Mouse (Mus musculus): ENCODE measurements at regions not wholly inside any gene's neighbourhood (a gene's known extent, or its start where the extent isn't known, plus 50 kb on each side); places are given as distances from the start of the nearest gene placed in this dataset.

DNA sequence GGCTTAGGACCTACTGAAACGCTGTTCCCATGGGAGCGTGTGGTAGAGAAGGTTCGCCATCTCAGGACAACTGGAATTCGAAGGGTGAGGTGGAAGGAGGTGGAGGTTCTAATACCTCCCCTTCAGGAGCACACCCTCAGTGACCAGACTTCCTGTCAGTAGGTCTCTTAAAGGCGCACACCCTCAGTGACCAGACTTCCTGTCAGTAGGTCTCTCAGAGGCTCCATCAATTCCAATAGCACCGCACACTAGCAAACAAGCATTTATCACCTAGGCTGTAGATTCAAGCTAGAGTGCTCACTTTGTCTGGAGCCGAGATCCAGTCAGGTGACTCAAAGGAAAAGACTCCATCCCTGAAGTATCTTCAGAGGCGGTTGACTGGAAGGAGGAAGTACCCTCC is 226.2 kb upstream of the Ankrd55 start:
- 93% methylated on average over 8 of the region's 8 CpGs for WGBS
- Histone ChIP-seq H3K4me1 (replicated peaks; ENCODE audit: control insufficient read depth, insufficient read depth, low read length) (0 out of 2 replicates have a peak, but pooled peaks cover 1% of the 10 kb centered on the region), H3K27me3 (ENCODE audit: control insufficient read depth, insufficient read depth, low read length) (no peaks in the 10 kb centered on the region), H3K4me2 (ENCODE audit: low read depth, low read length, severe bottlenecking) (no peak overlapping the region), H3K9me3 (ENCODE audit: control insufficient read depth, low read length) (no peaks in the 10 kb centered on the region), H3K4me3 (ENCODE audit: low read depth, low read length) (no peak overlapping the region), H3K9ac (ENCODE audit: low read length) (no peak overlapping the region), H3K27ac (ENCODE audit: low read depth, low read length) (no peak overlapping the region), H3K36me3 (ENCODE audit: control insufficient read depth, insufficient read depth, low read length) (no peaks in the 10 kb centered on the region)
- ATAC-seq (replicated peaks; ENCODE audit: low FRiP score) (no peak), DNase-seq (ENCODE audit: low spot score) (no peak)

DNA sequence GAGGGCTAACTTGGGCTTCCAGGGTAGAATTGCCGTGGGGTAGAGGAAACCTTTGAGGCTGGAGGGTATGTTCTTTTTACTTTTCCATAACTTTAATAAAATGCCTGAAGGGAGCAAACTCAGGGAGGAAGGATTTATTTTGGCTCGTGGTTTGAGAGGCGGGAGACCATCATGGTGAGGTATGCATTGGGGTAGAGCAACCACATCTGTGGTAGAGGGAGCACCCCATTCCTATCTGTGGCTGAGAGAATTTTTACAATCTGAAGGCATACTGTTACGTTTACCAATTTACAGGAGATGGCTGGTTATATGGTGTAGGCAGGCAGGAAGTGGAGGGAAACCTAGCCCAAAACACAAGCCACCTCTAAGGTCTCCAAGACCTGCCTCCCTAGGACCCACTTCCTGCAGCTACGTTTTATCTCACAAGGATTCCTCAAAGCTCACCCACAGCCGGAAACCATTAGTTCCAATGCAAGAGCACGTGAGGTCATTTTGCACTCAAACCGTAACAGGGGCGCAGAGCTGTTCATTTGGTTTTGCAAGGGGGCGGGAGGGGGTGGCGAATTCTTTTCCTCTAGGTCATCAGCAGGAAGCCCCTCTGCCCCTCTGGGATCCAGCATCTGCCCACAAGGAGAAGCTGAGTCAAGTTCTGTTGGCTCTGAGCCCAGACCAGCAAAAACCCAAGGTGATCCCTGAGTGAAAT is 224.7 kb upstream of the Ankrd55 start:
- Histone ChIP-seq H3K4me1 (replicated peaks; ENCODE audit: control insufficient read depth, insufficient read depth, low read length) (no peaks in the 10 kb centered on the region), H3K4me3 (ENCODE audit: low read depth, low read length) (no peak overlapping the region), H3K9me3 (ENCODE audit: control insufficient read depth, low read length) (no peaks in the 10 kb centered on the region), H3K9ac (ENCODE audit: low read length) (no peak overlapping the region), H3K4me2 (ENCODE audit: low read depth, low read length, severe bottlenecking) (no peak overlapping the region), H3K27ac (ENCODE audit: low read depth, low read length) (no peak overlapping the region), H3K27me3 (ENCODE audit: control insufficient read depth, insufficient read depth, low read length) (no peaks in the 10 kb centered on the region), H3K36me3 (ENCODE audit: control insufficient read depth, insufficient read depth, low read length) (no peaks in the 10 kb centered on the region)
- ATAC-seq (replicated peaks; ENCODE audit: low FRiP score) (no peak), DNase-seq (ENCODE audit: low spot score) (no peak)
- 73% methylated on average over 11 of the region's 11 CpGs for WGBS

DNA sequence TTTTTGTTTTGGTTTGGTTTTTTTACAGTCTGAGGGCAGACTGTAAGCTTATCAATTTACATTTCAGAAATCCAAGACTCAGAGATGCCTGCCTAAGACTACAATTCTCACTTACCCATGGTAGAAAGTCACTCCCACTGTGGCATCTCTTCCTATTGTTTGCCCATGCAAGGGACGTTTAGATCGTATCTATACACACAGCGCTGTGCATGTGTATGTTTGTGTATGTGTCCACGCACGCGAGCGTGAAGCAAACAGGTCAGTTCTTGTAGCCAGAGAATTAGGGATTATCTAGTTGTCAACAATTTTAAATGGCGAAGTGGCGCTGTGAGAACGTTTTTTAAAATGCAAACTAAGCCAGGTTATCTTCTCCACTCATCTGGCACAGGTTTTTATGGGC is 223.6 kb upstream of the Ankrd55 start:
- DNase-seq (ENCODE audit: low spot score) (no peak), ATAC-seq (replicated peaks; ENCODE audit: low FRiP score) (no peak)
- H3K27me3 ChIP-seq (ENCODE audit: control insufficient read depth, insufficient read depth, low read length), result no peaks in the 10 kb centered on the region
- no peak overlapping the region for H3K4me2 ChIP-seq (ENCODE audit: low read depth, low read length, severe bottlenecking)
- 92% methylated on average over 10 of the region's 10 CpGs for WGBS
- no peak overlapping the region for H3K9ac ChIP-seq (ENCODE audit: low read length)
- H3K27ac ChIP-seq (ENCODE audit: low read depth, low read length), result no peak overlapping the region
- no peaks in the 10 kb centered on the region for H3K9me3 ChIP-seq (ENCODE audit: control insufficient read depth, low read length)
- no peak overlapping the region for H3K4me3 ChIP-seq (ENCODE audit: low read depth, low read length)
- H3K4me1 ChIP-seq (replicated peaks; ENCODE audit: control insufficient read depth, insufficient read depth, low read length), result no peaks in the 10 kb centered on the region
- H3K36me3 ChIP-seq (ENCODE audit: control insufficient read depth, insufficient read depth, low read length), result no peaks in the 10 kb centered on the region

DNA sequence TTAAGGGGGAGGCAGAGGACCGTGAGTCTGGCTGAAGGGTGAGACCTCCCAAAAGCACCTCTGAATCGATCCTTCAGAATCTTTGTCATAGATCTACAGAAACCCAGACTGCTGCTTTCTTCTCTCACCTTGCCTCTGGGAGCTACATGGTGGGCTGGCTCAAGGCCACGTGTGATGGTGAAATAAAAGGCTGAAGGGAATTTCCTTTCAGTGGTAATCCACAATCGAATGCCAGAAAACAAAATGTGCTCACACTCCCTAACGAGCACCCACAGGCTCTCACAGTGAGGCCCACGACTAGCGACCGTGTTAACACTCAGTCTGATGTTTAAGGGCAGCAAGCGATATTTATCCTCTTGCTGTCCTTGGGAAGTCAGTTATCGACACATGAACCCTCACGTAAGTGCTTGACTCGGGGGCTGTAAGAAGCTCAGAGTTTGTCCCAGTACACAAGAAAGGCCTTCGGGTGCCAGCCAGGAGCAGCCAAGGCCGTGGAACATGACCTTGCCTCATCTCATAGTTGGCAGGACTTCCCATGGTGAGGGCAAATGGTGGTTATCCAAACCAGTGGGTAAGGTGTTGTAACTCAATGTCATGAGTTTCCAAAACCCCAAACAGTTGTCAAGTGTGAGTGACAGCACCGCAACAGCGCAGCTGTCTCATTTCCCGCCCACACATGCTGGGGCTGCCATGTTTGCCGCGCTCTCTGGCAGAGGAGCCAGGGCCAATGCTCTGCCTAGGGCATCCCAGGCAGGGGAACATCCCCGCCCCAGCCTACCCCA is 221.0 kb upstream of the Ankrd55 start:
- H3K9ac ChIP-seq (ENCODE audit: low read length), result no peak overlapping the region
- 71% methylated on average over 20 of the region's 20 CpGs for WGBS
- H3K4me3 ChIP-seq (ENCODE audit: low read depth, low read length), result no peak overlapping the region
- H3K36me3 ChIP-seq (ENCODE audit: control insufficient read depth, insufficient read depth, low read length), result no peaks in the 10 kb centered on the region
- H3K27ac ChIP-seq (ENCODE audit: low read depth, low read length), result no peak overlapping the region
- H3K4me1 ChIP-seq (replicated peaks; ENCODE audit: control insufficient read depth, insufficient read depth, low read length), result no peaks in the 10 kb centered on the region
- H3K9me3 ChIP-seq (ENCODE audit: control insufficient read depth, low read length), result no peaks in the 10 kb centered on the region
- DNase-seq (ENCODE audit: low spot score) (no peak), ATAC-seq (replicated peaks; ENCODE audit: low FRiP score) (no peak)
- H3K27me3 ChIP-seq (ENCODE audit: control insufficient read depth, insufficient read depth, low read length), result no peaks in the 10 kb centered on the region
- no peak overlapping the region for H3K4me2 ChIP-seq (ENCODE audit: low read depth, low read length, severe bottlenecking)

DNA sequence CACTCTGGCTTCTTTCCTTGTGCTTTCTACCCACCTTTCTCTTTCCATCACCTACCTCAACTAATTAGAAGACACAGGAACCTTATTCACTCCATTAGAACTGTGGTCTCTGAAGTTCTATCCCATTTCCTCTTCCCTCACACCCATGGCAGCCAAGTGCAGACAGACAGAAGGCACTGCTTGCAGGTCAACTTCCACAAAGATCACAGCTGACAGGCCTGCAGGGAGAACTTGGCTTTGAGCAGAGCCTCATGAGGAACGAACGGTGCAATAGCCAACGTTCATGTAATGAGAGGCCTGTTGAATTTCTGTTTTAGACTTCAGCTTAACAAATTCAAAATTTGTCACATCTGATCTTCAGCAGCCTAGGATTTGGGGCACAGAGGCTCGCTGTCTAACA is 217.5 kb upstream of the Ankrd55 start:
- Histone ChIP-seq H3K9ac (ENCODE audit: low read length) (no peak overlapping the region), H3K4me1 (replicated peaks; ENCODE audit: control insufficient read depth, insufficient read depth, low read length) (no peaks in the 10 kb centered on the region), H3K4me3 (ENCODE audit: low read depth, low read length) (no peak overlapping the region), H3K36me3 (ENCODE audit: control insufficient read depth, insufficient read depth, low read length) (no peaks in the 10 kb centered on the region), H3K9me3 (ENCODE audit: control insufficient read depth, low read length) (no peaks in the 10 kb centered on the region), H3K27me3 (ENCODE audit: control insufficient read depth, insufficient read depth, low read length) (no peaks in the 10 kb centered on the region), H3K4me2 (ENCODE audit: low read depth, low read length, severe bottlenecking) (no peak overlapping the region), H3K27ac (ENCODE audit: low read depth, low read length) (no peak overlapping the region)
- ATAC-seq (replicated peaks; ENCODE audit: low FRiP score) (no peak), DNase-seq (ENCODE audit: low spot score) (no peak)
- WGBS, result 89% methylated on average over 4 of the region's 4 CpGs

DNA sequence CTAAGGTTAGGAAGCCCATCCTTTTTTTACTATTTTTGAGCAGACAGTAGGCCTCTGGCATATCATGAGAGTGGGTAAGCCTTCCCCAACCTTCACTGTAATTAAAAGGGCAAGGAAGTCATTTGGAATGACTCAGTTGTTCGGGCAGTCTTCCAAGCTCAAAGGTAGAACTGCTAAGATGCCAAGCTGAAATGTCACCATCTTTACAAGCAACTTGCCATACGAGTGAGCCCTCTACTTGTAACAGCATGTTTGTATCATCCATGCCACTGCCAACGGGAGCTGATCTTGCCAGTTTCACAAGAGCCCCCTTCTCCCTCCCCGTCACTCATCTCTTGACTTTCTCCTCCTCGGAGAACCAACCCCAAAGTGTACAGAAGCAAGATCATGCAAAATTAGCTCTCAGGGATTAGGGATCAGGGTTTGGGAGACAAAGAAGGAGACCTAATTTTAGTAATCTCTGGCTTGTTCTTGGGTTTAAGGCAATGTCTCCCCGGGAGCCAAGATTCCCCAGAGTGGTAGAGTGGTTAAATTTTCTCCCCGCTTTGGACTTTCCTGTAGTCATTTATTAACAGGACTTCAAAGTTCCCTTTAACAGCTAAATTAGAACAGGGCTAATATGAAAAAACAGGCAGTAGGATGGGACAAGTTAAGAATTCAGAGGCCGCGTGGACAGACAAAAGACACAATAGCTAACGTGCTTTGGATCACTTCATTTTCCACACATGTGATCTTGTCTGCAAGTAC is 216.9 kb upstream of the Ankrd55 start:
- Histone ChIP-seq H3K27ac (ENCODE audit: low read depth, low read length) (no peak overlapping the region), H3K36me3 (ENCODE audit: control insufficient read depth, insufficient read depth, low read length) (no peaks in the 10 kb centered on the region), H3K9me3 (ENCODE audit: control insufficient read depth, low read length) (no peaks in the 10 kb centered on the region), H3K4me2 (ENCODE audit: low read depth, low read length, severe bottlenecking) (no peak overlapping the region), H3K27me3 (ENCODE audit: control insufficient read depth, insufficient read depth, low read length) (no peaks in the 10 kb centered on the region), H3K4me1 (replicated peaks; ENCODE audit: control insufficient read depth, insufficient read depth, low read length) (no peaks in the 10 kb centered on the region), H3K9ac (ENCODE audit: low read length) (no peak overlapping the region), H3K4me3 (ENCODE audit: low read depth, low read length) (no peak overlapping the region)
- WGBS, result 88% methylated on average over 10 of the region's 10 CpGs
- DNase-seq (ENCODE audit: low spot score) (no peak), ATAC-seq (replicated peaks; ENCODE audit: low FRiP score) (no peak)

DNA sequence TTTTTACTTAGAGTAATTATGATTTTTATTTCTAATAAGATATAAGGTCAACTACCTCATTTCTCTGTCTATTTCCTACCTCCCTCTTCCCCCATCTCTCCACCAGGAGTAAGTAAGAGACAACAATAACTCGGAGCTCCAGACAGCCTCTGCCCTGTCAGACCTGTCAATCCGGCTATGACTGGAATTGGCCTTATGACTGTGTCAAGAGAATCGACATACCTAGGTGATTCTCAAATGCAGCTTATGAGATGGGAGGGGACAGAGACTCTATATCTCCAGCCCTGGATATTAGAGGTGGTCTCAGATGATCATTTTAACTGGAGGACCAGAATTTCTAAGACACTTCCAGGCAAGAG is 216.3 kb upstream of the Ankrd55 start:
- ATAC-seq (replicated peaks; ENCODE audit: low FRiP score), result no peak
- no peak for DNase-seq (ENCODE audit: low spot score)
- 84% methylated on average over 3 of the region's 3 CpGs for WGBS
- H3K27me3 ChIP-seq (ENCODE audit: control insufficient read depth, insufficient read depth, low read length), result no peaks in the 10 kb centered on the region
- no peak overlapping the region for H3K9ac ChIP-seq (ENCODE audit: low read length)
- H3K9me3 ChIP-seq (ENCODE audit: control insufficient read depth, low read length), result no peaks in the 10 kb centered on the region
- no peaks in the 10 kb centered on the region for H3K4me1 ChIP-seq (replicated peaks; ENCODE audit: control insufficient read depth, insufficient read depth, low read length)
- H3K27ac ChIP-seq (ENCODE audit: low read depth, low read length), result no peak overlapping the region
- no peaks in the 10 kb centered on the region for H3K36me3 ChIP-seq (ENCODE audit: control insufficient read depth, insufficient read depth, low read length)
- no peak overlapping the region for H3K4me2 ChIP-seq (ENCODE audit: low read depth, low read length, severe bottlenecking)
- H3K4me3 ChIP-seq (ENCODE audit: low read depth, low read length), result no peak overlapping the region

DNA sequence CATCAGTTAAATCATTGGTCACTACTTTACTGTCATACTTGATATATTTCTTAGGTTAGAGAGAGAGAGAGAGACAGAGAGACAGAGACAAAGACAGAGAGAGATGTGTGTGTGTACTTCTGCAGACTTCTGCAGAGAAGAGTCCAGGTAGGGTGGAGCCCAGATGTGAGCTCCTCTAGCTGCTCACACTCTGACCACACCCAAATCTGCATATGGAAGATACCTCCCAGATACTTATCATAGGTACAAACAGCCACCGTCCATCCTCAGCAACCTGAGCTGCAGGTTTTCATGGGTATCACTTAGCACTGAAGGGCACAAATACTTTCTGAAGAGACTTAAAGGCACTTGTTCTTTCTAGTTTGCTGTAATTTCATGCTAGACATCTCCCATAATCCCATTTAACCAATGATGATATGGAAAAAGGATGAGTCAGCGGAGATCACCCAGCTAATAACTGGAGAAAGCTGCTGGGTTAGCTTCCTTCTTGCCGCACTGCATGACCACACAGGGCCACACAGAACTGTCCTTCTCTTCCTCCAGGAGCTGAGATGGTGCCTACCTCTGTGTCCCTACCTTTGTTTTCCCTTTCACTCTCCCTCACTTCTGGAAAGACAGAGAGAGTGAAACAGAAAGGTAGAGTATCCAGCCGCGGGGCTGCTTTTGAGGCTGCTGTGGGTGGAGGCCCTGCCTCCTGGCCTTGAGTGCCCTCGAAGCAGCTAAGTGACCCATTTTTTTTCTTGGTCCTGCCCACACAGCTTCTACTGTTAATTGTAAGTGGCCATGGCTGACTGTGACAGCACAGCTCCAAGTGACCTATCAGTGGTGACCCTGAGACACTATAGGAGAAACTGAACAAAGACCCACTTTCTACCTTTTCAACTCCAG is 214.5 kb upstream of the Ankrd55 start:
- Histone ChIP-seq H3K9ac (ENCODE audit: low read length) (no peak overlapping the region), H3K27me3 (ENCODE audit: control insufficient read depth, insufficient read depth, low read length) (no peaks in the 10 kb centered on the region), H3K36me3 (ENCODE audit: control insufficient read depth, insufficient read depth, low read length) (no peaks in the 10 kb centered on the region), H3K4me1 (replicated peaks; ENCODE audit: control insufficient read depth, insufficient read depth, low read length) (no peaks in the 10 kb centered on the region), H3K4me2 (ENCODE audit: low read depth, low read length, severe bottlenecking) (no peak overlapping the region), H3K27ac (ENCODE audit: low read depth, low read length) (no peak overlapping the region), H3K9me3 (ENCODE audit: control insufficient read depth, low read length) (no peaks in the 10 kb centered on the region), H3K4me3 (ENCODE audit: low read depth, low read length) (no peak overlapping the region)
- DNase-seq (ENCODE audit: low spot score) (no peak), ATAC-seq (replicated peaks; ENCODE audit: low FRiP score) (no peak)
- 90% methylated on average over 6 of the region's 6 CpGs for WGBS
